Mouse (Mus musculus): ENCODE measurements around the gene Hebp1.

Hebp1 gene

GRCm38 (mm10) chr6:135107014-135107413, 90.8 kb downstream of the Hebp1 start:
- DNase-seq = no peak

GRCm38 (mm10) chr6:135102736-135103303, 95.0 kb downstream of the Hebp1 start:
- DNase-seq = no peak

- DNase-seq = no peak
These were observed 96.9 kb downstream of the Hebp1 start for GRCm38 (mm10) chr6:135100787-135101472.

GRCm38 (mm10) chr6:135092798-135093470, 104.9 kb downstream of the Hebp1 start:
- no peak for DNase-seq

GRCm38 (mm10) chr6:135090661-135091060, 107.2 kb downstream of the Hebp1 start:
- no peak for DNase-seq

GRCm38 (mm10) chr6:135089786-135090185, 108.0 kb downstream of the Hebp1 start:
- DNase-seq = no peak

- peak; percentile 70 to 75 for DNase-seq
These were observed 109.9 kb downstream of the Hebp1 start for GRCm38 (mm10) chr6:135087721-135088451.
